Mouse (Mus musculus) limb, embryonic 15.5 days (tissue): Measurements from ENCODE around the gene Mcf2. TPM values are rescaled to one million over a fixed set of nuclear protein-coding genes. Genes with fewer than 3 reads are reported as not detected.

Source experiments
- ATAC-seq: fragments of 200-750 bp; cut with Nextera tagmentation; 2 replicates; pipeline ENCODE4 v1.8.0; 2017; ENCODE audit warnings: low read depth, moderate TSS enrichment; ENCODE audit not compliant: insufficient number of reproducible peaks, low FRiP score, low TSS enrichment
- H3K27ac ChIP-seq: fragments of 300-500 bp; sonication (generic); 2 replicates; pipeline ENCODE4 v1.5.1; 2015; ENCODE audit warnings: moderate library complexity, mild to moderate bottlenecking, inconsistent platforms
- H3K27me3 ChIP-seq: fragments of 300-500 bp; sonication (generic); 2 replicates; pipeline ENCODE4 v1.6.1; 2015; ENCODE audit warnings: inconsistent platforms
- H3K36me3 ChIP-seq: fragments of 300-500 bp; sonication (generic); 2 replicates; pipeline ENCODE4 v1.6.1; 2015; ENCODE audit warnings: inconsistent platforms
- H3K4me1 ChIP-seq: fragments of 300-500 bp; sonication (generic); 2 replicates; pipeline ENCODE4 v1.6.1; 2015; ENCODE audit warnings: inconsistent platforms
- H3K4me2 ChIP-seq: fragments of 300-500 bp; sonication (generic); 2 replicates; pipeline ENCODE4 v1.6.1; 2015; ENCODE audit warnings: mild to moderate bottlenecking, inconsistent platforms
- H3K4me3 ChIP-seq: fragments of 300-500 bp; sonication (generic); 2 replicates; pipeline ENCODE4 v1.5.1; 2015; ENCODE audit warnings: mild to moderate bottlenecking, inconsistent platforms
- H3K9ac ChIP-seq: fragments of 300-500 bp; sonication (generic); 2 replicates; pipeline ENCODE4 v1.6.1; 2015; ENCODE audit warnings: inconsistent platforms
- H3K9me3 ChIP-seq: fragments of 300-500 bp; sonication (generic); 2 replicates; pipeline ENCODE4 v1.6.1; 2016; ENCODE audit warnings: inconsistent platforms
- WGBS: fragments of 180-500 bp; shearing (Covaris S2); methylation state at CpG from one replicate; pipeline ENCODE4 v1.1.7; 2015; 5-methylcytosine and 5-hydroxymethylcytosine counted together
- polyA plus RNA-seq: library from polyadenylated mRNA; unstranded; fragments of >200 nt; fragmentation: Nextera tagmentation; extraction: Ambion mirVana; gene quantifications from 2 replicates; pipeline ENCODE4 v1.2.1, GENCODE M21; 2015

Mcf2 gene
- polyA plus RNA-seq, 1 experiment from 2014 or later, result 0.19 TPM

GRCm38 (mm10) chrX:60021595-60021994 lies 157.3 kb downstream of the Mcf2 start:
- H3K9me3 ChIP-seq, result no peaks in the 10 kb centered on the region
- H3K4me1 ChIP-seq, result no peaks in the 10 kb centered on the region
- WGBS, result 80% methylated on average over 2 of the region's 2 CpGs
- no peak overlapping the region for H3K27ac ChIP-seq
- H3K9ac ChIP-seq, result no peak overlapping the region
- no peaks in the 10 kb centered on the region for H3K27me3 ChIP-seq
- H3K4me2 ChIP-seq, result no peak overlapping the region
- no peaks in the 10 kb centered on the region for H3K36me3 ChIP-seq
- ATAC-seq, result no peak
- H3K4me3 ChIP-seq, result no peak overlapping the region

DNA sequence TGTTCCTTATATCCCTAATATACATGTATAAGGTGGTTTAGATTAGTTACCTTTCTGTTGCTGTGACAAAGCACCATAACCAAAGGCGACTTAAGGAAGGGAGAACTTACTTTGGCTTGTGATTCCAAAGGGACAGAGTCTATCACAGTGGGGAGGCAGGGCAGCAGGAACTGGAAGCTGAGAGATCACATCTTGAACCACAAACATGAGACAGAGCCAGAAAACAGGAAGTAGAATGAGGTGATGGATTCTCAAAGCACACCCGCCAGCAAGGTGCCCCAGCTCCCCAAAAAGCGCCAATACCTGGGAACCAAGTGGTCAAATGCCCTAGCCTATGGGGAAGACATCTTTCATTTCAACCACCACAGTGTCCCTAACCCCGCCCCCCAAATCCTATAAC lies 157.9 kb downstream of the Mcf2 start:
- Histone ChIP-seq H3K27ac (no peak overlapping the region), H3K27me3 (no peaks in the 10 kb centered on the region)
- 79% methylated on average over 4 of the region's 4 CpGs for WGBS

DNA sequence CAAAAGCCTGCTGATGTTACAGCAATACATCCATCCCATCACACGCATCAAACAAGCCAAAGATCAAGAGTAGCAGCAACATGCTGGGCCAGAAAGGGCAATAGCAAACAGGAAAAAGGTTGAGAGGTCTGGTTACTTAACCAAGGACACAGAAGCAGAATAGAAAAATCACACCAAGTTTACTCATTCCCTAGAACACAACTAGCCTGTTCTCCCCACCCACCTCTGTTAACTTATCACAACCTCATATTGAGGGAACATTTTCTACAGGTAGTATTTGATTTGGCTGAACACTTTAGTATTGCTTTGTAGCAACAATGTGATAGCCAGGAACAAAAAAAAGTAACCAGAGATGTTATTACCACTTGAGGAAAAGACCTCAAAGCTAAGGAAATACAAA lies 164.3 kb downstream of the Mcf2 start:
- 85% methylated on average over 1 of the region's 1 CpGs for WGBS
- no peaks in the 10 kb centered on the region for H3K4me1 ChIP-seq
- H3K9ac ChIP-seq, result no peak overlapping the region
- no peak overlapping the region for H3K4me3 ChIP-seq
- no peak for ATAC-seq
- H3K4me2 ChIP-seq, result no peak overlapping the region
- H3K27ac ChIP-seq, result no peak overlapping the region
- H3K36me3 ChIP-seq, result no peaks in the 10 kb centered on the region
- H3K9me3 ChIP-seq, result no peaks in the 10 kb centered on the region
- H3K27me3 ChIP-seq, result no peaks in the 10 kb centered on the region

More for the DNA sequence above, 157.9 kb downstream of the Mcf2 start:
- Histone ChIP-seq H3K9ac (no peak overlapping the region), H3K4me1 (no peaks in the 10 kb centered on the region), H3K9me3 (no peaks in the 10 kb centered on the region), H3K36me3 (no peaks in the 10 kb centered on the region), H3K4me3 (no peak overlapping the region), H3K4me2 (no peak overlapping the region)
- ATAC-seq, result no peak

GRCm38 (mm10) chrX:60013084-60013676 lies 165.7 kb downstream of the Mcf2 start:
- Histone ChIP-seq H3K9ac (no peak overlapping the region), H3K4me2 (no peak overlapping the region), H3K27ac (no peak overlapping the region), H3K4me1 (no peaks in the 10 kb centered on the region), H3K36me3 (no peaks in the 10 kb centered on the region), H3K27me3 (no peaks in the 10 kb centered on the region), H3K9me3 (no peaks in the 10 kb centered on the region), H3K4me3 (no peak overlapping the region)
- ATAC-seq, result no peak

Other genes with a start within 250 kb of the Mcf2 start
- gene F9, start 179.6 kb downstream of the Mcf2 start, polyA plus RNA-seq, result not detected in 2 replicates